Mouse (Mus musculus) MEL (cell line): ENCODE results near the gene Gatad2b. TPM values are rescaled to one million over a fixed set of nuclear protein-coding genes. Genes with fewer than 3 reads are reported as not detected.

Experiments used
- DNase-seq: peaks from one replicate; pipeline ENCODE4 v3.0.0; 2011; ENCODE audit warnings: low read depth, low spot score
- H3K27ac ChIP-seq: 2 replicates; pipeline ENCODE4 v1.5.1; 2012; ENCODE audit warnings: low read depth, mild to moderate bottlenecking, control low read depth, low read length, moderate library complexity; ENCODE audit not compliant: control insufficient read depth
- H3K27me3 ChIP-seq, 2 experiments: fragments of 150-350 bp in 1 of 2; sonication (generic) in 1 of 2; 2 replicates each; pipeline ENCODE4 v1.6.1; 2012; ENCODE audit warnings: low read length in 2 of 2, mild to moderate bottlenecking in 2 of 2, improper control_type of control experiment in 1 of 2, moderate library complexity in 1 of 2; ENCODE audit not compliant: insufficient read depth in 2 of 2, control insufficient read depth in 1 of 2
- H3K36me3 ChIP-seq, 2 experiments: 2 replicates each; pipeline ENCODE4 v1.6.1; 2012 to 2014; ENCODE audit warnings: low read length in 2 of 2, improper control_type of control experiment in 1 of 2, inconsistent platforms in 1 of 2, mild to moderate bottlenecking in 1 of 2; ENCODE audit not compliant: insufficient read depth in 2 of 2, control insufficient read depth in 1 of 2
- H3K4me1 ChIP-seq, 2 experiments: fragments of 150-350 bp in 1 of 2; sonication (generic) in 1 of 2; 2 replicates each; pipeline ENCODE4 v1.6.1; 2012; ENCODE audit warnings: low read length in 2 of 2, improper control_type of control experiment in 1 of 2, mild to moderate bottlenecking in 1 of 2; ENCODE audit not compliant: insufficient read depth in 2 of 2, control insufficient read depth in 1 of 2
- H3K4me3 ChIP-seq, 2 experiments: fragments of 150-350 bp in 1 of 2; sonication (generic) in 1 of 2; 2 replicates each; pipeline ENCODE4 v1.5.1; 2012; ENCODE audit warnings: low read depth in 2 of 2, low read length in 2 of 2, mild to moderate bottlenecking in 2 of 2, moderate library complexity in 2 of 2, control low read depth in 1 of 2, improper control_type of control experiment in 1 of 2; ENCODE audit not compliant: control insufficient read depth in 1 of 2, insufficient read depth in 1 of 2
- H3K79me2 ChIP-seq: 2 replicates; pipeline ENCODE4 v1.6.1; 2012; ENCODE audit warnings: mild to moderate bottlenecking, low read length, moderate library complexity; ENCODE audit not compliant: control insufficient read depth, poor library complexity, insufficient read depth
- H3K9ac ChIP-seq: 2 replicates; pipeline ENCODE4 v1.6.1; 2012; ENCODE audit warnings: low read depth, mild to moderate bottlenecking, control low read depth, low read length, moderate library complexity; ENCODE audit not compliant: control insufficient read depth, poor library complexity, severe bottlenecking
- H3K9me3 ChIP-seq: fragments of 150-350 bp; sonication (generic); replicated peaks from 2 replicates; pipeline ENCODE4 v1.6.1; 2012; ENCODE audit warnings: mild to moderate bottlenecking, low read length, improper control_type of control experiment, moderate library complexity; ENCODE audit not compliant: insufficient read depth
- CHD1 ChIP-seq: IDR thresholded peaks from 2 replicates; pipeline ENCODE4 v1.6.1; 2012; ENCODE audit warnings: low read depth, mild to moderate bottlenecking, inconsistent platforms, low read length, improper control_type of control experiment
- CHD2 ChIP-seq: IDR thresholded peaks from 2 replicates; pipeline ENCODE4 v1.6.1; 2011; ENCODE audit warnings: low read length, improper control_type of control experiment
- CTCF ChIP-seq, 3 experiments: IDR thresholded peaks in 2 of 3; conservative IDR thresholded peaks in 1 of 3; 2 replicates each; pipeline ENCODE4 v1.5.1; 2011 to 2012; ENCODE audit warnings: low read length in 3 of 3, low read depth in 2 of 3, mild to moderate bottlenecking in 2 of 3, improper control_type of control experiment in 1 of 3, inconsistent platforms in 1 of 3, mixed read lengths in 1 of 3, moderate library complexity in 1 of 3; ENCODE audit not compliant: control insufficient read depth in 1 of 3, insufficient read depth in 1 of 3, poor library complexity in 1 of 3, severe bottlenecking in 1 of 3
- ELF1 ChIP-seq: IDR thresholded peaks from 2 replicates; pipeline ENCODE4 v1.6.1; 2014; ENCODE audit warnings: low read depth, mild to moderate bottlenecking, inconsistent platforms, low read length, improper control_type of control experiment, moderate library complexity
- GATA1 ChIP-seq: IDR thresholded peaks from 2 replicates; pipeline ENCODE4 v1.6.1; 2011; ENCODE audit warnings: low read depth, low read length, improper control_type of control experiment
- JUND ChIP-seq: IDR thresholded peaks from 2 replicates; pipeline ENCODE4 v1.6.1; 2011; ENCODE audit warnings: low read depth, mild to moderate bottlenecking, improper control_type of control experiment, low read length
- MAFK ChIP-seq: IDR thresholded peaks from 2 replicates; pipeline ENCODE4 v1.6.1; 2011; ENCODE audit warnings: low read depth, mild to moderate bottlenecking, low read length, improper control_type of control experiment, borderline replicate concordance
- MAZ ChIP-seq: IDR thresholded peaks from 2 replicates; pipeline ENCODE4 v1.6.1; 2012; ENCODE audit warnings: low read depth, mild to moderate bottlenecking, inconsistent platforms, low read length, improper control_type of control experiment
- MYC ChIP-seq: IDR thresholded peaks from 2 replicates; pipeline ENCODE4 v1.6.1; 2011; ENCODE audit warnings: low read depth, mild to moderate bottlenecking, low read length, improper control_type of control experiment, moderate library complexity
- NRF1 ChIP-seq: IDR thresholded peaks from 2 replicates; pipeline ENCODE4 v1.6.1; 2014; ENCODE audit warnings: low read depth, mild to moderate bottlenecking, inconsistent platforms, low read length, improper control_type of control experiment, moderate library complexity; ENCODE audit not compliant: poor library complexity, insufficient read depth, severe bottlenecking
- POLR2A ChIP-seq, 2 experiments: IDR thresholded peaks; 2 replicates each; pipeline ENCODE4 v1.6.1; 2011 to 2012; ENCODE audit warnings: low read length in 2 of 2, mild to moderate bottlenecking in 2 of 2, control low read depth in 1 of 2, improper control_type of control experiment in 1 of 2, low read depth in 1 of 2, moderate library complexity in 1 of 2; ENCODE audit not compliant: control insufficient read depth in 1 of 2, insufficient read depth in 1 of 2, poor library complexity in 1 of 2
- POLR2AphosphoS2 ChIP-seq: IDR thresholded peaks from 2 replicates; pipeline ENCODE4 v1.6.1; 2011; ENCODE audit warnings: low read length, improper control_type of control experiment
- POLR2AphosphoS5 ChIP-seq: IDR thresholded peaks from 2 replicates; pipeline ENCODE4 v1.6.1; 2012; ENCODE audit warnings: low read depth, borderline replicate concordance, mild to moderate bottlenecking, inconsistent platforms, low read length, moderate library complexity, mixed read lengths
- RAD21 ChIP-seq: IDR thresholded peaks from 2 replicates; pipeline ENCODE4 v1.6.1; 2011; ENCODE audit warnings: mild to moderate bottlenecking, low read depth, low read length, improper control_type of control experiment
- RCOR1 ChIP-seq: IDR thresholded peaks from 2 replicates; pipeline ENCODE4 v1.6.1; 2012; ENCODE audit warnings: low read depth, mild to moderate bottlenecking, inconsistent platforms, low read length, improper control_type of control experiment
- SIN3A ChIP-seq: IDR thresholded peaks from 2 replicates; pipeline ENCODE4 v1.6.1; 2012; ENCODE audit warnings: low read length, improper control_type of control experiment, inconsistent platforms
- SMC3 ChIP-seq: IDR thresholded peaks from 2 replicates; pipeline ENCODE4 v1.6.1; 2011; ENCODE audit warnings: low read depth, low read length, improper control_type of control experiment
- TBP ChIP-seq: IDR thresholded peaks from 2 replicates; pipeline ENCODE4 v1.8.0; 2011; ENCODE audit warnings: low read depth, low read length, improper control_type of control experiment
- UBTF ChIP-seq: IDR thresholded peaks from 2 replicates; pipeline ENCODE4 v1.6.1; 2012; ENCODE audit warnings: low read depth, mild to moderate bottlenecking, inconsistent platforms, low read length, improper control_type of control experiment, moderate library complexity, borderline replicate concordance; ENCODE audit not compliant: insufficient read depth
- USF1 ChIP-seq: IDR thresholded peaks from 2 replicates; pipeline ENCODE4 v1.6.1; 2014; ENCODE audit warnings: low read depth, mild to moderate bottlenecking, inconsistent platforms, low read length, improper control_type of control experiment, moderate library complexity
- ZC3H11A ChIP-seq: IDR thresholded peaks from 2 replicates; pipeline ENCODE4 v1.6.1; 2012; ENCODE audit warnings: low read depth, mild to moderate bottlenecking, inconsistent platforms, low read length, improper control_type of control experiment
- ZKSCAN1 ChIP-seq: IDR thresholded peaks from 2 replicates; pipeline ENCODE4 v1.6.1; 2012; ENCODE audit warnings: low read depth, mild to moderate bottlenecking, inconsistent platforms, low read length, improper control_type of control experiment, moderate library complexity
- ZMIZ1 ChIP-seq: IDR thresholded peaks from 2 replicates; pipeline ENCODE4 v1.6.1; 2012; ENCODE audit warnings: low read depth, mild to moderate bottlenecking, inconsistent platforms, low read length, improper control_type of control experiment, moderate library complexity
- ZNF384 ChIP-seq: IDR thresholded peaks from 2 replicates; pipeline ENCODE4 v1.6.1; 2012; ENCODE audit warnings: low read depth, mild to moderate bottlenecking, inconsistent platforms, low read length, improper control_type of control experiment
- polyA plus RNA-seq, 2 experiments: library from polyadenylated mRNA; stranded (reverse) in 1 of 2; unstranded in 1 of 2; fragments of >175 nt in 1 of 2; fragments of >200 nt in 1 of 2; gene quantifications; 2 replicates each; pipeline versions ENCODE4 v1.2.1 to v1.2.4; 2012; ENCODE audit warnings: low replicate concordance in 2 of 2, low read depth in 1 of 2; ENCODE audit not compliant: insufficient read length in 2 of 2, insufficient read depth in 1 of 2, missing spikeins in 1 of 2
- total RNA-seq: library from RNA; depleted of rRNA; stranded (reverse); fragments of 300-350 nt; gene quantifications from 2 replicates; pipeline ENCODE4 v1.2.3, GENCODE M21; 2012

Gene Gatad2b
- total and polyA plus RNA-seq, 3 experiments: 9.1 to 37.6 TPM; not detected in 1

GRCm38 (mm10) chr3:90313367-90313766 is 20.4 kb downstream of the Gatad2b start:
- no peak overlapping the region for H3K9ac ChIP-seq
- H3K4me3 ChIP-seq: no peak overlapping the region
- DNase-seq: peak; percentile 80
- no peaks in the 10 kb centered on the region for H3K9me3 ChIP-seq
- peaks cover 57% of the 10 kb centered on the region for H3K79me2 ChIP-seq
- H3K27ac ChIP-seq: no peak overlapping the region
- peaks cover 3 to 8% of the 10 kb centered on the region in 2 experiments; a peak in 3 of 4 replicates for H3K4me1 ChIP-seq
- peaks cover 11 to 22% of the 10 kb centered on the region in 2 experiments for H3K36me3 ChIP-seq
- no peaks in the 10 kb centered on the region for H3K27me3 ChIP-seq
- TF ChIP-seq POLR2AphosphoS2 (no peak), RCOR1 (no peak), ZC3H11A (peak; percentile 24), SMC3 (peak; percentile 44), MAZ (no peak), UBTF (no peak), ZNF384 (peak; percentile 89), USF1 (no peak), ELF1 (no peak), ZKSCAN1 (no peak), NRF1 (no peak), MYC (no peak), ZMIZ1 (no peak), SIN3A (peak; percentile 48; the same call in 1 of the 2 replicates), POLR2A (IDR thresholded peaks at IDR 0.05; ENCODE audit: control insufficient read depth in 1 of 2, insufficient read depth in 1 of 2, low read depth in 1 of 2, low read length in 2 of 2, poor library complexity in 1 of 2) (no peak), POLR2AphosphoS5 (no peak), TBP (no peak), CTCF (IDR thresholded peaks at IDR 0.05 in 2 of 3, conservative IDR thresholded peaks at IDR 0.05 in 1 of 3; ENCODE audit: control insufficient read depth in 1 of 3, insufficient read depth in 1 of 3, low read depth in 2 of 3, low read length in 3 of 3, poor library complexity in 1 of 3, severe bottlenecking in 1 of 3) (peak; percentile 26 to 68 (median 50); a peak in 5 of 6 replicates), GATA1 (no peak), RAD21 (peak; percentile 51)

- TF ChIP-seq POLR2AphosphoS5 (no peak), JUND (no peak), MYC (no peak), CHD2 (no peak), POLR2A (IDR thresholded peaks at IDR 0.05; ENCODE audit: control insufficient read depth in 1 of 2, insufficient read depth in 1 of 2, low read depth in 1 of 2, low read length in 2 of 2, poor library complexity in 1 of 2) (no peak), CHD1 (no peak), MAFK (no peak), USF1 (no peak), ZC3H11A (no peak), ZNF384 (no peak), MAZ (no peak)
Measured at GRCm38 (mm10) chr3:90314241-90314640, 21.3 kb downstream of the Gatad2b start.

More at GRCm38 (mm10) chr3:90314241-90314640, 21.3 kb downstream of the Gatad2b start:
- no peak overlapping the region for H3K9ac ChIP-seq
- DNase-seq: no peak
- H3K27ac ChIP-seq: no peak overlapping the region
- peaks cover 55% of the 10 kb centered on the region for H3K79me2 ChIP-seq
- peaks cover 11 to 19% of the 10 kb centered on the region in 2 experiments for H3K36me3 ChIP-seq
- H3K4me1 ChIP-seq: peaks cover 0 to 11% of the 10 kb centered on the region in 2 experiments; a peak in 2 of 4 replicates
- H3K4me3 ChIP-seq: no peak overlapping the region
- H3K27me3 ChIP-seq: no peaks in the 10 kb centered on the region
- no peaks in the 10 kb centered on the region for H3K9me3 ChIP-seq
